Mouse (Mus musculus) megakaryocyte progenitor cell, adult 5-6 weeks (primary cell): Measurements from ENCODE around the gene Ppm1j. TPM values are rescaled to one million over a fixed set of nuclear protein-coding genes. Genes with fewer than 3 reads are reported as not detected.
A peak's percentile ranks its signal among the peaks of the same experiment; 100 is the strongest.
"Not testable (repeated sequence)": the region's sequence is repeated elsewhere in the genome, so short reads cannot be mapped to it uniquely, and the experiment has no call there.

Experiments
- ATAC-seq: replicated peaks from 2 replicates; pipeline ENCODE4 v1.8.0; 2016; ENCODE audit warnings: mild to moderate bottlenecking, moderate TSS enrichment, inconsistent platforms; ENCODE audit not compliant: poor library complexity
- total RNA-seq, 2 experiments: library from RNA; stranded (forward) in 1 of 2; stranded (reverse) in 1 of 2; fragments of 157-497, 149-512 nt in 1 of 2; fragments of 200-1000 nt in 1 of 2; gene quantifications; 2 replicates each; pipeline versions ENCODE4 v1.2.3 to v1.2.4; 2015 to 2017

Gene Ppm1j
- total RNA-seq, 2 experiments from 2014 or later: not detected

- no peak for ATAC-seq
Measured at GRCm38 (mm10) chr3:104805539-104805938, 24.7 kb downstream of the Ppm1j start.

DNA sequence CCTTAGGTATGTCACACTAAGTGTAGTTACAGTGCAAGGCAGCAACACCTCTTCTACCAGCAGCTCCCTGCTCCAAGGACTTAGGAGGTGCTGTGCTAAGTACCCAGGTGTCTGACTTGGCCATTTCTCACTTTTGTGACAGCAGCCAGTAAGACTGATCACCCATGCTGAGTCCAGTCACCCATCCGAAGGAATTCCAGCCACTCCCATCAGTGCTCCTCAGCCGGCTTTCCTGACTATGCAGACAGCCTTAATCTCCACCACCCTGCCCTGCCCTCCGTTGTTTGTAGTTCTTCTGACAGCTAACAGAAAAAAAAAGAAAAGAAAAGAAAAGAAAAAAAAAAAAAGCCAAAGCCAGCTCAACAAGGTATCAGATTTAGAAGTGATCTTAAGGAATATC lies 30.9 kb downstream of the Ppm1j start:
- ATAC-seq: no peak

- 0 out of 2 replicates have a peak, but pooled peaks have one; percentile 31 for ATAC-seq
Measured at GRCm38 (mm10) chr3:104812254-104812653, 31.4 kb downstream of the Ppm1j start.

DNA sequence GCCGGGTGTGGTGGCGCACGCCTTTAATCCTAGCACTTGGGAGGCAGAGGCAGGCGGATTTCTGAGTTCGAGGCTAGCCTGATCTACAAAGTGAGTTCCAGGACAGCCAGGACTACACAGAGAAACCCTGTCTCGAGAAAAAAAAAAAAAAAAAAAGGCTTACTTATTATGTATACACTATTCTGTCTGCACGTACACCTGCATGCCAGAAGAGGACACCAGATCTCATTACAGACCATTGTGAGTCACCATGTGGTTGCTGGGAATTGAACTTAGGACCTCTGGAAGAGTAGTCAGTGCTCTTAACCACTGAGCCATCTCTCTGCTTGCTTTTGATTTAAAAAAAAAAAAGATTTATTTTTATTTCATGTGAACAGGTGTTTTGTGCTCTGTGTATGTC lies 32.4 kb downstream of the Ppm1j start:
- not testable (repeated sequence) for ATAC-seq

- no peak for ATAC-seq
Measured at GRCm38 (mm10) chr3:104814746-104815145, 33.9 kb downstream of the Ppm1j start.

GRCm38 (mm10) chr3:104815346-104815745 lies 34.5 kb downstream of the Ppm1j start:
- ATAC-seq: no peak

GRCm38 (mm10) chr3:104816130-104816529 lies 35.3 kb downstream of the Ppm1j start:
- no peak for ATAC-seq

GRCm38 (mm10) chr3:104817481-104817990 lies 36.7 kb downstream of the Ppm1j start:
- ATAC-seq: peak; percentile 30

- peak; percentile 69 for ATAC-seq
Measured at GRCm38 (mm10) chr3:104817991-104818748, 37.3 kb downstream of the Ppm1j start, which contains the start of gene Mov10. TSS of gene Mov10 (minus strand) at chr3:104818563.

- ATAC-seq: peak; percentile 24
Measured at GRCm38 (mm10) chr3:104818749-104819134, 37.9 kb downstream of the Ppm1j start.

GRCm38 (mm10) chr3:104820426-104820825 lies 39.6 kb downstream of the Ppm1j start:
- ATAC-seq: no peak

DNA sequence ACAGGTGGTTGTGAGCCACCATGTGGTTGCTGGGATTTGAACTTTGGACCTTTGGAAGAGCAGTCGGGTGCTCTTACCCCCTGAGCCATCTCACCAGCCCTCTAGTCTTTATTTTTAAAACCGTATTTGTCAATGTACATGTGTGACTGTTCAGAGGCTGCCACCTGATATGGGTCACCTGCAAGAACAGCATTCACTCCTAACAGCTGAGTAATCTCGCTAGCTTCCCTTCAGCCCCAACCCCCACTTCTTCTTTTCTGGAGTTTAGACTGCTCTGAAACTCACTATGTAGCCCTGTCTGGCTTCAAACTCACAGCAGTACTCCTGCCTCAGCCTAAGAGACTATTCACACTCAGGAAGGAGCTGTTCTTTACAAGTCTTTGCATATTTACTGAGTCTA lies 41.6 kb downstream of the Ppm1j start:
- no peak for ATAC-seq

Other genes starting within 250 kb of the Ppm1j start
- 59.7 and 60.3 TPM in 2 replicates for gene Slc16a1, start 142.4 kb upstream of the Ppm1j start, total RNA-seq (2015)
- 92.8 and 104 TPM in 2 replicates for gene Slc16a1, start 142.4 kb upstream of the Ppm1j start, total RNA-seq (2017)
- gene Fam19a3, start 784 bp downstream of the Ppm1j start, total RNA-seq (2015): not detected in 2 replicates
- gene Fam19a3, start 784 bp downstream of the Ppm1j start, total RNA-seq (2017): not detected in 2 replicates
- 0.37 TPM in 1 of 2 replicates, not detected in the other for gene Rhoc, start 7.3 kb downstream of the Ppm1j start, total RNA-seq (2015)
- gene Rhoc, start 7.3 kb downstream of the Ppm1j start, total RNA-seq (2017): not detected in 2 replicates
- gene Mov10, start 37.5 kb downstream of the Ppm1j start, total RNA-seq (2015): 5.8 and 8.9 TPM in 2 replicates
- 2.0 and 4.4 TPM in 2 replicates for gene Mov10, start 37.5 kb downstream of the Ppm1j start, total RNA-seq (2017)
- gene St7l, start 82.9 kb downstream of the Ppm1j start, total RNA-seq (2015): 22.8 and 34.5 TPM in 2 replicates
- gene St7l, start 82.9 kb downstream of the Ppm1j start, total RNA-seq (2017): 28.3 and 30.7 TPM in 2 replicates
- gene Capza1, start 83.4 kb downstream of the Ppm1j start, total RNA-seq (2015): 273 and 301 TPM in 2 replicates
- 270 and 294 TPM in 2 replicates for gene Capza1, start 83.4 kb downstream of the Ppm1j start, total RNA-seq (2017)
- gene Wnt2b, start 180.9 kb downstream of the Ppm1j start, total RNA-seq (2015): not detected in 2 replicates
- not detected in 2 replicates for gene Wnt2b, start 180.9 kb downstream of the Ppm1j start, total RNA-seq (2017)